Mouse (Mus musculus): ENCODE measurements around the gene Mtmr12. TPM values are rescaled to one million over a fixed set of nuclear protein-coding genes. Genes with fewer than 3 reads are reported as not detected.

The Mtmr12 gene
- polyA plus RNA-seq, 1 experiment from 2014 or later: 19.0 TPM

DNA sequence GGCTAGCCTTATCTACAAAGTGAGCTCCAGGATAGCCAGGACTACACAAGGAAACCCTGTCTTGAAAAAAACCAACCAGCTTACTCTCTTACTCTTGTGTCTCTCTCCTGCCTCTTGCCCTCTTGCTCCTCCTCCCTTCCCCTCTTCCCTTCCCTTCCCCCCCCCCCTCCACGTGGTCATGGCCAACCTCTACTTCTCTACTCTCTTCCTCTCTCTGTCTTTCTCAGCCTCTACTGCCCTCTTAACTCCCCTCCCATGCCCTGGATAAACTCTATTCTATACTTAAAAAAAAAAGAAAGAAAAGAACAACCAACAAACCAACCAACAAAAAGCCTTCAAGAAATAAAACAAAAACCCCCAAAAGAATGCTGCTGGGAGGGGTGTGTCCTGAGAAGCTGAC lies 30.7 kb downstream of the Mtmr12 start:
- DNase-seq (ENCODE audit: low spot score): no peak

DNA sequence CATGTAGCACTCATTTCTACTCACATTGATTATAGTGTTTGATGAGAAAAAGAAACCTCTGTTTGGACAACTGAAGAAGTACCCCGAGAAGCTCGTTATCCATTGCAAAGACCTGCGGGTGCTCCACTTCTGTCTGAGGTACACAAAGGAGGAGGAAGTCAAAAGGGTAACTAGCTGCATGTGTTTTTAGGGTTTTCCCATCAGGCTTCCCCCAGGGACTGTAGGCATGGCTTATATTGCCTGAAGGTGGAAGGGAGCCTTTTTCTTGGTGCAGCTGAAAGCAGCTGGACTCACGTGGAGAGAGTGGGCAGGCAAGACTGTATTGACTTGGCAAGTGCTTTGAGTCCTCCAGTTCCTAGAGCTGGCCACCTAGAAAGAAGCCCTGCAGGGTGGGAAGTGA lies 31.2 kb downstream of the Mtmr12 start:
- DNase-seq (ENCODE audit: low spot score): no peak

DNA sequence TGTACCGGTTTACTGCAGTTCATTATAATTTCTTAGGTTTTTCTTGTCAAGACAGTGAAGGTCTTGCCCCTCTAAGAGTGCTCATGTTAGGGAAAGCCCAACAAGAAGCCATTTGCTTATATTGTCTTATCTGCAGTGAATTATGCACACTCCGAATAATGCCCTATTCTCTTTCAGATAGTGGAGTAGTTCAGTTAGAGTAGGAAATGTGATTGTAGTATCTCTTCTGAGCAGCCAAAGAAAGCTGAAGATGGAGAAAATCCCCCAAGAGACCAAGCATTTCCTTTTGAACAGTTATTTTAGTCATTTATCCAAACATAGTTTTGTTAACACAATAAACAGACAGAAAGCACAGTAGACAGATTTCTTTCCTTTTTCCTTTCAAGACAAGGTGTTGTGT lies 32.1 kb downstream of the Mtmr12 start:
- DNase-seq (ENCODE audit: low spot score): no peak

DNA sequence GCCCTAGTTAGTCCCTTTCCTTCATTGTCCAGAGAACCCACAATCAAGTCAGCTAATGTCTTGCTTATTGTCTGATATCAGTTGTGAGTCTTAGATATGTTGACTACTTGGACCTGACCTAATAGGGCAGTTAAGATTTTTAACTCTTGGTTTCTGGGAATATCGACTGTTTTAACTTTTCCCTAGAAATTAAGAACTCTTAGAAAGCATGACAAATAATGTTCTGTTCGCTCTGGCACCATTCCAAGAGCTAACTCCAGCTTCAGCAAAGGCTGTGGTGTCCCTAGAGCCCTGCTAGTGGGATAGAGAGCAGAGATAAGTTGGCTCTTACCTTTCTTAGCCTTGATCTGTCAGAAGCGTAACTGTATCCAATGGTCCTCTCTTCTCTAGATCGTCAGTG lies 32.7 kb downstream of the Mtmr12 start:
- DNase-seq (ENCODE audit: low spot score): no peak

DNA sequence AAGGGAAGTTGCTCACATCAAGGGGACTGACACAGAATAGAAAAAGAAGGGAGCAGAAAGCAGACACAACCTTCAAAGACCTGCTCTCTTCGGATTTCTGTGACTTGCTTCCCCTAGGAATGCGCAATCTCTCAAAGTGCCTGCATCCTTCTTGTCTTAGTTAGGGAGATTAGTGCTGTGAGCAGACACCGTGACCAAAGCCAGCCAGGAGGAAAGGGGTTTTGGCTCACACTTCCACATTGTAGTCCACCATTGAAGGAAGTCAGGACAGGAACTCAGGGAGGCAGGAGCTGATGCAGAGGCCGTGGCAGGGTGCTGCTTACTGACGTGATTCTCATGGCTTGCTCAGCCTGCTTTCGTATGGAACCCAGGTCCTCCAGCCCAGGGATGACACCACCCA lies 33.5 kb downstream of the Mtmr12 start:
- DNase-seq (ENCODE audit: low spot score): no peak

DNA sequence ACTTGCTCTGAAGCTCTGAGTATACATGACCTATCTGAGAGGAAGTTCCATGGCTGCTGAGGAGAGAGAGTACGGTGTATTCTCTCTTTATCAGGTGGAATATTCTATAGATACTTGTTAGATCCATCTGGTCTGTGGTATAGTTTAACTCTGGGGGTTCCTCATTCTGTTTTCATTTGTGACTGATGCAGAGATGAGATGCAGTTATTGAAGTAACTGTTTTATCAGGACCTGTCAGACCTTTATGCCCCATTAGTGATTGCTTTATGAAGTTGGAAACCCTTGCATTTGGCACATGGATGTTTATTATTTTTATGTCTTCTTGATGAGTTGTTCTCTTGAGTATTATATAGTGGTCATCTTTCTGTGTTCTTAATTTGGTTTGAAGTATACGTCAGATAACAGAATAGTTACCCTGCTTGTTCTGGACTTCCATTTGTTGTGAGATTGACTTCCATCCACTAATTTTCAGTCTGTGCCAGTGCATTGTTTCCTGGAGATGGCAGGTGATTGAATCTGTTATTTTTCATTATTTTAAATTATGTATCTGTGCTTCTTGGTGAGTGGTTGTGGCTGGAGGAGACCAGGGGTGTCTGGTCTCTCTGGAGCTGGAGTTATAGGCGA lies 36.0 kb downstream of the Mtmr12 start:
- no peak for DNase-seq (ENCODE audit: low spot score)

DNA sequence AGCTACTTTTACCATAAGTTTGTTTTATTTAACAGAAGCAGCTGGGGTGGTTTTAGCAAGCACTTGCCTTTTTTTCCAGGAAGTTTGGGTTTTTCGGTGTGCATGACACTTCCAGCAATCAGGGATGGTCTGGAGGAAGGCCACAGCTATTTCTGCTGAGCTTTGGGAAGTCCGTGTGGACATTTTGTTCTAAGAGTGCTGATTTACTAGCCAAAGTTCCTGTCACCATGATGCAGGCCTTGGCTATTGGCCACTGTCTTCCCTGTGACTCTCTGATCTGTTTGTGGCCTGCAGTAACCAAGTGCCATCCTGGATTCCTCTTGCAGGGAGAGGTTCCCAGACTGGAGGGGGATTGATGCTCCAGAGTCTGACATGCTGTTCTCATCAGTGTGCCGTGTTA lies 39.0 kb downstream of the Mtmr12 start:
- DNase-seq (ENCODE audit: low spot score): no peak

DNA sequence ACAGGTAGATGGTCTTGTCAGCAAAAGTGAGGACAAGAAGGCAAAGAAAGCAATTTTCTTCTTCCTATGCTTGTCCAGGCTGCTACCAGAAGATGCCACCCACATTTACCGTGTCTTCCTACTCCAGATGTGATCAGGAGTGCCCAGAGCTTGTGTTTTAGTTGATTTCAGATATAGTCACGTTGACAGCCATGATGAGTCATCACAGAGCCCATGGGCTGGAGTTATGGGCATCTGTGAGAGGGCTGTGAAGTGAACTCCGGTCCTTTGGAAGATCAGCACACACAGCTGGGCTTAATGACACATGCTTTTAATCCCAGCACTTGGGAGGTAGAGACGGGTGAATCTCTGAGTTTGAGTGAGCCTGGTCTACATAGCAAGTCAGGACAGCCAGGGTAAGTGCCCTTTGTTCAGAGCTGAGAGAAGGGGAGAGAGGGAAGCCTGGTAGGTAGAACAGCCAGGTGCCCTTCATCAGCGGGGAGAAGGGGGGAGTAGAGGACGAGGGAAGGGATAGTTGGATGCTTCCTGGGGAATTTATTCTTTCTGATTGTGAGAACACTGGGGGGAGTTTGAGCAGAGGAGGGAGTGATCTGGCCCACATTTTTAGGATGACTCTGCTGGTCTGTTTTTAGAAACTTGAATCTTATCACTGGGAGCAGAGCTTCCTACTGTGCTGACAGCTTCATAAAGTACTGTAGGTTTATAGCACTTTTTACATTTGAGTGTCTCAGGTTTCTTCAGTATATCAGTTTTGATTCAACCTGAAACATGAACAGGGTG lies 40.9 kb downstream of the Mtmr12 start:
- no peak for DNase-seq (ENCODE audit: low spot score)

DNA sequence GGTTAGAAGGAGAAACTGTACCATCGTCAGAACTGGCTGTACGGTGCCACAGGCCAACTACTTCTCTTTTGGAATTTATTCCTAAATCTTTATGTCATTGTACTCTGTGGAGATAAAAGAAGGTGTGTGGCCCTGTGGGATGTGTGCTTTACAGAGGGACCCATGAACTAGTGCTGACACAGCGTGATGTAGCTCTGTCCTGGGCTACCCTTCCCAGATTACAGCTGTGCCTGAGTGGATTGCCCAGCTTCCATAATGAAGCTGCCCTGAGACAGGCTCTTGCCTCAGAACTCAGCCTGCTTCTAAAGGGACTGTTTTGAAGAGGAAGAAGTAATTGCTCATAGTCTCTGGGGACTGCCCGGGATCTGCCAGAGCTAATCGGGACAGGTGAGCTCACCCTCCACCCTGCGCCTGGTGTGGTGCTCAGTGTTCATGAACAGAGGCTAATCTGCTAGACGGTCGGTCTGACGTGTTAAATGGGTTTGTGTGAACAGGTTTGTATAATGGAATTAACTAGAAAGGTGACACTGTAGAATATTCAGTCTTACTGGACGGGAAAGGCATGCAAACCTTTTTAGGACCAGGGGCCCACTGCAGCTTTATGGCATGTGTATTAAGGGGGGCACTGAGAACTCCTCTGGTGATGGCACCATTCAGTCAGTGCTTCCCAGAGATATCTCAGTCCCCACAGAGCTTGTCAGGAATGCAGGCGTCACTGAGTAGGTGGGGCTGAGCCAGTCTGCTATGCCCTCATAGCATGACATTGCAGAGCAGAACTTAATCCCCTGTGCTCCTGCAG lies 41.7 kb downstream of the Mtmr12 start:
- DNase-seq (ENCODE audit: low spot score): no peak

DNA sequence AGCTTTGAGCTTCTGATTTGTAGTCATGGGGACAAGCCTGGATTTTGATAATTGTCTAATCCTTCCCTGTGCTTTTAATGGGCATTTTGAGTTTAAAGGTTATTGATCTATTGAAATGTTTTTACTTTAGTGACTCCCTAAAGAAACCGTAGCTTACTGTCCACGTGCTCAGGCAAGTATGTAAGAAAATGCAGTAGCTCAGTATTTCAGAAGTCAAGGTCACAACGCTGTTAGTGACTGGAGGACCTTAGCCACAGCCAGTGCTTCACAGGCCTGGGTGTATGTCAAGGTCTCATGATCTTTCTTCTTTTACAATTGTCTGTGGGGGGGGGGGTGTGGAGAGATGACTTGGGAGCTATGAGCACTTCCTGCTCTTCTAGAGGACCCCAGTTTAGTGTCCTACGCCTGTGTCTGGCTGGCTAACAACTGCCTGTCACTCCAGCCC lies 42.4 kb downstream of the Mtmr12 start:
- DNase-seq (ENCODE audit: low spot score): no peak

DNA sequence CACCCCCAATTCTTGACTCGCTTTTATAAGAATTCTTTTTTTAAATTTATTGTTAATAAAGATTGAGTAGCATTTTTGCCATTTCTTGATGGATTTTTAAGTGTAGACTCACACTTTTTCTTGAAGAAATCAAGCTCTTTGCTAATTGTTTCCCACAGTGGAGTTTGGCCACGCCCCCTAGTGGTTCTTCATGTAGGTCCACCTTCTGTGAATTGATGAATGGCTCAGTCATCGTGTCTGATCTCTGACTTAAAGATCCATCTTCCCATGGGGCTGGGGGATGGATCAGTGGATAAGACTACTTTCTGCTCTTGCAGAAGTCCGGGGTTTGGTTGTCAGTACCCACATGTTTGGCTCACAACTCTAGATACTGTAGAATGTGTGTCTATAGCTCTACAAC lies 43.5 kb downstream of the Mtmr12 start:
- peak; percentile 75 for DNase-seq (ENCODE audit: low spot score)

DNA sequence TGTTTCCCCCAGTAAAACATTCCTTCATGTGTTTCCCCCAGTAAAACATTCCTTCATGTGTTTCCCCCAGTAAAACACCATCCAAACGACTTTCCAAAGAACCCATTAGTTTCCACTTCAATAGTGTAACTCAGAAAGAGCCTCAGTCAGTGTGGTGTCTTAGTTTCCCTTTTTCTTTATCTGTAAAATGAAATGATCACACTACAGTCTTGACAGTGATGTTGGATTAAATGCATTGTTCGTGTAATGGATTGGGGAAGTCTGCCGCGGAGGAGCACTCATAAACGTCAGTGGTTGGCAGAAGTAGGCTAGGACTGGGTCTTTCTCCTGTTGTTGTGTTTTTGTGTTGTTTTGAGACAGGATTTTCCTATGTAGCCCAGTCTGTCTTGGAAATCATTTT lies 45.5 kb downstream of the Mtmr12 start:
- DNase-seq (ENCODE audit: low spot score): no peak

DNA sequence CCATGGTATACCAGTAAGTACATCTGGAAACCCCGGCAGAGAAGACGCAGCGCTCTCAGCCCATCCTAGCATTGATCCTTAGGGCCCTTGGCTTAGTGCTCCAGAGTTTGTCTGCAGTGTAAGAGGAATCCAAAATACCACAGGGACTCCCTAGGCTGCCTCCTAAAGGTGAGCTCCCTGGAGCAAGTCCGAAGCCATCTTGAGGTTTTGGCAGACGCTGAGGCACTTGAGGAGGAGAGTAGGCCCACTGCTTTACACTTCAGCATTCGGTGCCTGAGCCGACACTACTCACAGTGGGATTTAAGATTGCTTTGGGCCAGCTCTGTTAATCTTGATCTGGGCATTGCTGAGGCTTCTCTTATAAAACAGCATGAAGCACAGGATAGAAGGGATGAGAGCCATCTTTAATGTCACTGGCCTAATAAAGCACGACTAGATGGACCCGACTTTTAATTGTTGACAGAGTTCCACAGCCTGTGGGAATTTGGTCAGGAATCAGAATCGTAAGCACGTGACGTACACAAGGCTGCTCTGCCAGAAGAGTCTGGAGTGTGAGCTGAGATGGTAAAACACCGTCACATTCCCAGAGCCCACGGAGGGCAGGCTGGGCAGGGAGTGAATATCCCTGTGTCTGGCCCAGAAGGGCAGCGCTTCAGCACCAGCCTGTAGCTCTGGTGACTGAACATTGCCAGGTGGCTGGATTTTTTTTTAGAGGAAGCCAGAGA lies 46.8 kb downstream of the Mtmr12 start:
- DNase-seq (ENCODE audit: low spot score): no peak

DNA sequence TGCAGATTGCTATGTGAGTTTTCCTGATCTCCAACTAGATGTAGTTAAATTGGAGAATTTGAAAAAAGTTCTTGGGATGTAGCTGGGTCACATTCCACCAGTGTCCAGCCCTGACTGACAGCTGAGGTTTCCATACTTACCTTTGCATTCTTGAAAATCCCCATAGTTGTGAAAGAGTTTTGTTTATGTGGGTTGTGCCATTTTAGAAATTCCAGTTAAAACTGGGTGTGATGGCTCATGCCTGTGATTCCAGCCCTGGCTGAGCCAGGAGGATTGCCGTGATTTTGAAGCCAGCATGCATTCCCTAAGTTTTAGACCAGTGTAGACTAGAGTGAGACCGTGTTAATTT lies 47.3 kb downstream of the Mtmr12 start:
- no peak for DNase-seq (ENCODE audit: low spot score)

DNA sequence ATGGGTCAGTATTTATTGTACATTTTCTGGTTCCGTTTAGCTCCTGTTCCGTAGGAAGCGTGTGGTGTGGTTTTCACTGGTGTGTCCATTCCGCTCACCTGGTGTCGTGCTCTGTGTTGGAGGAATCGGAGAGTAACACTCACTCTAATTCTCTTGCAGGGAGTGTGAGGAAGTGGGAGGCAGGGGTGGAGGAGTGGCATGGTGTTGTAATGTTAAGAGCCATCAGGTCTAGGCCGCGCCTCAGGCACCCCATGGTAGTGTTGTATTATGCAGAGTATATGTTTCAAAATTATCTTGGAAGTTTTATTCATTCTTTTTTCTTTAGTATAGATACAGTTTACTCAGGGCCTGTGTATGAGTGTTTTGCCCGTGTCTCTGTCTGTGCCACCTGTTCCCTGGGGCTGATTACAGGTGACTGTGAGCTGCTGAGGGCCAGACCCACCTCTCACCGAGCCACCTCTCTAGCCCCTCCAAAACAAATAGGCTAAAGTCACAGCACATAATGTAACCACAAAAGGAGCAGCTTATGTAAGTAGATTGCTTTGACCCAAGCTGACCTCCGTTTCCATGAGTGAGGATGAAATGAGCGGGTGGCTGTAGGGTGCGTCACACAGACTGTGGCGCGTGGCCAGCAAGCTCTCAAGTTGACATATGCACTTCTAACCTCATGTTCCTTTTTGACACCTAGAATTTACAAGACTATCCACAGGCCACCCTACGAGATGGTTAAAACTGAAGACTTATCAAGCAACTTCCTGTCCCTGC lies 53.1 kb downstream of the Mtmr12 start:
- no peak for DNase-seq (ENCODE audit: low spot score)

DNA sequence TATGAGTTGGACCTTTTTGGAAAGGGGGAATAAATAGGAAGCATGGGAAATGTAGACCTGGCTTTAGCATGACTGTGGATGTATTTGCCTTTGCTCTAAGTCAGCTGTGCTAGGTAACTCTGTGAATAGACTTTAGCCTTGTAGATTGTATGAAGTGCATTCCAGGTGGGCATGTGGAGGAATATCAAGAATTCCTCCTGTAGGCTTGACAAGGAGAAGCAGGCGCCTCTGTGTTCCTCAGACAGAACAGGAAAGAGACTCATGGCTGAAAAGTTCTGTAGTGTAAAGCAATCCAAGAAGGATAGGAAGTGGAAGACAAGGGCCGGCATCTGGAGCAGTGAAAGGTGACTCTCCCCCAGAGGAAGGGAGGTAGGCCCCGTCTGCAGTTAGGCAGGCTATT lies 58.2 kb downstream of the Mtmr12 start:
- DNase-seq (ENCODE audit: low spot score): no peak

DNA sequence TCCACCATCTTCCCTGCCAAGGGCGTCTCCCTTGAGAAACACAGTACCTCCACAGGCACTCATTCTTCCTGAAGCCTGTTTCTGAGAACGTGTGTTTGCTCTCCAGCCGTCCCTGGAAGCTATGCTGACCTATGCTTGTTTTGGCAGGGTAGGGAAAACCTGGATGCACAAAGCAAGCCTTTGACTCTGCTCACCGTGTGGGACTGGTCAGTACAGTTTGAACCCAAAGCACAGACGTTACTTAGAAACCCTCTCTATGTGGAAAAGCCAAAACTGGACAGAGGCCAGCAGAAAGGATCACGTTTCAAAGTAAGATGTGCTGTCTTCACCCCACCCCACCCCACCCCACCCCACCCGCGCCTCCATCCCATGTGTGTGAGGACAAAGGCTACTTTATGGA lies 61.6 kb downstream of the Mtmr12 start:
- DNase-seq (ENCODE audit: low spot score): no peak

DNA sequence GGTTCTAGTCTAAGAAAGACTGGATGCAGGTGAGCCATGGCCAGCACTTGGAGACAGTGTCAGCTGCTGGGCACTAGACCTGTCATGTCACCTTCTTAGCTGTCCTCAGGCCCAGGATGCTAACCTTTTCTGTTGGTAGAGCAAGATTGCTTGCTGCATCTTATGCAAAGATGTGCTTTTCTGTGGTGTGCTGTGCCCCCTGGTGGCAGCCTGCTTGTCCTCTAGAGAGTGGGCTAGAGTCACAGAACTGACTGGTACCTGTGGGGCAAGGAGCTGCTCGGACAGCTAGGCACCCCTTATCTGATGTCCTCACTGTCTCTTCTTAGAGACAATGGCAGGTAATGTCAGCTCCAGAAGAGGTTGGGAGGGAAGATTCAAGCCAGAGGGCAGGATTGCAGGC lies 63.2 kb downstream of the Mtmr12 start:
- peak; percentile 79 for DNase-seq (ENCODE audit: low spot score)

DNA sequence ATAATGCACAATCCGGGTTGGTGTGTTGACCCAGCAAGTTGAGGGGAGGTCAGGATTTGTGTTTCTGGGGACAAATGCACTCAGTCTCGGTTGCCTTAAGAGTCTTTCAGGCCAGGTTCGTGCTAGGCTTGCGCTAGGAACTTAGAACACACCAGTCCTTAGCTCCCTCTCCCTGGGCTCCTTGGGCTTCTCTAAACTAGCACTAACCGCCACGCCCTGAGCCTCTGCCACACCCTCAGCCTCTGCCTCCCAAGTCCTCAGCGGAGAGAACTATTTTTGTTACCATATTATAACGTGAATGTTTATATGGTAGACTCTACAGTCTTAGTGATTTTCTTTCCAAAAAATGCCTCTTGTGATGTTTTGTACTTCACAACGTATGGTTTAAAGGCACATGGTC lies 66.5 kb downstream of the Mtmr12 start:
- no peak for DNase-seq (ENCODE audit: low spot score)

DNA sequence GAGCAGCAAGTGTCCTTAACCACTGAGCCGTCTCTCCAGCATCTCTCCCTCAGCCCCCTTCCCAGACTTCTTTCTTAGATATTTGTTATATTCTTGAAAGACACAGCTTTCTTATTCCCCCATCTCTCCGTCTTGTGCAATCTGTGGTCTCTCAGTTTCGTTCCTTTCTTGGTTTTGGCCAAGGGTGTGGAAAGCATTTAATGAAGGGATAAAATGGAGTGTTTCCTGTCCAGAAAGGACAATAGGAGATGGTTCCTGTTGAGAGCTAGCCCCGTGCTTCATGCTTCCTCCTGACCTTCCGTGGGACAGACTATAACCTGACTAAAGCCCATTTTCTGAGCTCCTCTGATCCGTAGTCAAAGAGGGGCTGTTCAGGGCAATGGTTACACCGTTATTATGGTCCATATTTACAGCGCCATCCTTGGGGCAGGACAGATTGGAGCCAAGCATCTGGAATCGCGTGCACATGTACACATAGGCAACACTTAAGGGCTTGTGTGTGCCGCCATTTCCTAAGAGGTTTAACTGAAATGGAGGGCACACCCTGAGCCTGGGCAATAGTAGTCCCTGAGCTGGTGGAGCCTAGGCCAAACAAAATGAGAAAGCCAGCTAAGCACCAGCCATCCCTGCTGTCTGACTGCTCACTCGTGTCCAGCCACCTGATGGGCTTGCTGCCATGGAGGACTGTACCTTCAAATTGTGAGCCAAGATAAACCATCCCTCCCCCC lies 68.7 kb downstream of the Mtmr12 start:
- no peak for DNase-seq (ENCODE audit: low spot score)

All from thymus, postnatal 0 days (tissue).